Mouse (Mus musculus): Measurements from ENCODE around the gene Plvap.

The Plvap gene

DNA sequence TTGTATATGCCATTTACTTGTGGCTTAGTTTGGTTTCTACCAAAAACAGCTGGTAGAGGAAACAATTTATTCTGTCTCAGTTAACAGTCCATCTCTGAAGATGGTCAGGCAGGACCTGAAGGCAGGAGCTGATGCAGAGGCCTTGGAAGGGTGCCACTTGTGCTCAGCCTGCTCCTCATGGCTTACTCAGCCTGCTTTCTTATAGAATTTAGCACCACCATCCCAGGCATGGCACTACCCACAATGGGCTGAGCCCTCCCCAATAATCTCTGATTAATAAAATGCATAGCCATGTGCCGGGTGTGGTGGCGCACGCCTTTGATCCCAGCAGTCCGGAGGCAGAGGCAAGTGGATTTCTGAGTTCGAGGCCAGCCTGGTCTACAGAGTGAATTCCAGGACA, 45.4 kb downstream of the Plvap start:
- DNase-seq (ENCODE audit: low spot score in 2 of 2) = no peak

DNA sequence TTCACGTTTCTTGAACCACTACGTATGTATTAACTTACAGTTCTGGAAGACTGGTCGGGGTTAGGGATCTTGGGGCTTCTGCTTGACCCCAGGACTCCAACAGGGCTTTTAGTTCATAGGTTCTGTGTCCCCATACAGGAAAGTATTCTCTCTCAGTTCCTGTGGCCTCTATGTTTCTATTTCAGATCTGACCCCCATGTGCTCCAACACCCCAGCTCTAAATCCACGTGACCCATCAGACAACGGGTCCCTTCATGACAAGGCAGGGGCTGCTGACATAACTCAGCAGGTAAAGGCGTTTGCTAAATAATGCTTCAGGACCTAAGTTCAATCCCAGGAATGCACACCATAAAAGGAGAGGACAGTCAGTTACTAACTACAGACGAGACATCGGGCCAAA, 45.8 kb downstream of the Plvap start:
- no peak for DNase-seq (ENCODE audit: low spot score in 2 of 2)

DNA sequence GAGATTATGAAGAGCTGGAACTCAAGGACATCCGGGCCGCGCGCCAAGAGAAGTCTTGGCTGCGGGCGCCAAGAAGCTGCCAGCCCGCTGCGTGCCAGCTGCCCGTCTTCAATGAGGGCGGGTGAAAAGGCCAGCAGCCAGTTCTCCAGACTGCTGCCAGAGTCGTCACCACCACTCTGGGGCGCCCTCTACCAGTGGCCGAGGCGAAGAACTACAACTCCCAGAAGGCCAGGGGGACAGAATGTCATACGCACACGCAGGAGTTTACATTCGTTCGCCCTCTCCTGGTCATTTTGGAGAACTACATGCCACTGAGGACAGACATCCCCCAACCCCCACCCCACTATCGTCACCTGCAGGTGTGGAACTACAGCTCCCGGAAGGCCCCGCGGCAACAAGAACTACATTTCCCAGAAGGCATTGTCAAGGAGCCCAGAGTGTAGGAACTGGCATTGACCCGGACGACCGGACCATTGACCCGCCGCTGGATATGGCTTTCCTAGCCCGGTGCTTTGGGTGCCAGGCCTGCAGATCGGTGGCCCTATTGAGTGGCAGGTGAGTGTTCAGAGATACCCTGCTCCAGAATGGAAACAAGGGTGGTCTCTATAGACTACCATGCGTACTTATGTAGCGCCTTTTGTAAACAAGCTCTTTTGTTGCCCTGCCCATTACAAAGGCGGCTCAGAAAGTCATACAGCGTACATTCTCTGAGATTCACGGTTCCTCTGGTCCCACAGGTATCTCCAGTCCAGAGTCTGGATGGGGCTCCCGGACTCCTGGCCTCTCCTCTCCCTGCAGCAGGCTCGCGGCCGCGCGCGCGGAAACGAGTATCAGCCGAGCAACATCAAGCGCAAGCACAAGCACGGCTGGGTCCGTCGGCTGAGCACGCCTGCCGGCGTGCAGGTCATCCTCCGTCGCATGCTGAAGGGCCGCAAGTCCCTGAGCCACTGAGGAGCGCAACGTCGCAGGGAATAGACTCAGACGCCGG, 46.7 kb downstream of the Plvap start, which contains the start of gene Mrpl34:
Gene Mrpl34, plus strand, starts transcription at position 447 of the 988 bp plus-strand sequence.
- peak; percentile 97 to 98 for DNase-seq (ENCODE audit: low spot score in 2 of 2)

DNA sequence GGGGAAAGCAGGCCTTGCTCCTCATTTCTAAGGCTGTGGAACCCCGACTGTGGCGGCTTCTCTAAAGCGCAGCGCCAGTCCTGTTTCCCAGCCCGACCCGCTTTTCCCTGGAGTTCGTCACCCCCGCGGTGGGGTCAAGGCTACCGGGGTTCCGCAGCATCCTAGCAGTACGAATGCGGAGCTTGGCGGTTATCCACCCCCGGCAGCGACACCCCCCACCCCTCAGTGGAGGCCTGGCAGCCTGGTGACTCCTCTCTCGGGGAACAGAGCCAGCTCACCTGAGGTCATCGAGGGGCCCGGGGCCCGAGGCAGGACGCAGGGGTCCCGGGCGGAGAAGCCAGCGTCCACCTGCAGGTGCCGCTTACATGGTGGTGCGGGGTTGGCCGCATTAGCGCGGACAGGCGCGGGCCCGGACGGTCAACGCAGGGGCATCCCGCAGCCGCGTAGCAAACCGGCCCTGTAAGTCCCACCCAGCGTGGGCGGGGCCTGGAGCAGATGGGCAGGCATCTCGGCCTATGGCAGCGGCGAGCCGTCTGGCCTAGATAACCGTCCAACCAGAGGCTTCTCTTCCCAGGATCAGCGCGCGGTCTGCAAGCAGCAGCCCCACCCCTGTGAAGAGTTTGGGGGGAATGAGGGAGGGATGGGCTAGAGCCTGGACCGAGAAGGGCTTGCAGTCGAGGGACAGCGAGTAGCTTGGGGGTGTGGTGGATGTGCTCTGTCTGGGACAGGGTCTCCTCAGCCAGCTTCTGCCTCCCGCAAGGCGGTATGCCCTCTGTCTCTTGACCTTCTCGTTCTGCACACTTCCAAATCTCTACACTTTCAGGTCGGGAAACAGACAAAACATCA, 48.1 kb downstream of the Plvap start, which contains the start of gene Abhd8:
Gene Abhd8, minus strand, starts transcription at position 468 of the 846 bp plus-strand sequence.
- DNase-seq (ENCODE audit: low spot score in 2 of 2) = peak; percentile 95 to 96

DNA sequence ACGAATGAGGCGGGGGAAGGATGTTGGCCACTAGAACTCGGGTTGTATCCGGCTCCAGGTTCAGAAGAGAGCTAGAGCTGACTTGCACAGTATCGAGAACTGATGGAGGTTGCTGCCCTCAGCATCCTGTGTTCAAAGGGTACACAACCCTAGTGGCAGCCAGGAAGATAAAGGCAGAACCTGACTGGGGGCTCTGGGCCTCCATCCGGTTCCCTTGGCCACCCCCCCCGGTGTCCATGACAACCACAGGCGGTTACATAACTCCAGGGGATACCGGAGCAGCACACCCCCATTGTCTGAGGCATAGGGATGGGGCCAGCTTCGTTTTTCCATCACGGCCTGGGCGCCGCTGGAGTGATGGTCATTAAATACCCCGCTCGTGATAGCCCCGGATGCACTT, 48.8 kb downstream of the Plvap start:
- no peak for DNase-seq (ENCODE audit: low spot score in 2 of 2)

DNA sequence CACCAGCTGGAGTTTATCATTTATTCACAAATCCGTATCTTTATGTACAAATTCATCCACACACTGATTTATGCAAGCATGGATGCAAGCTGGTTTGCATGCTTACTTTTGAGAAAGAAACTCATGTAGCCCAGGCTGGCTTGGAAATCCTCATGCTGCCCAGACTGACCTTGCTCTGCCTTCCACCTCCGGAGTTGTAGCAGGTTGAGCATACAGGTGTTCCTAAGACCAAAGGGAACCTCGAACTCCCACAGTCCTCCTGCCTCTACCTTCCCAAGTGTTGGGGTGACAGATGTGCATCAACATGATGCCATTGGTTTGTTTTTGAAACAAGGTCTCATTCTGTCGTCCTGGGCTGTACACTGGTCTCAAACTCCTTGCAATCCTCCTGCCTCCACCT, 49.4 kb downstream of the Plvap start:
- no peak for DNase-seq (ENCODE audit: low spot score in 2 of 2)

DNA sequence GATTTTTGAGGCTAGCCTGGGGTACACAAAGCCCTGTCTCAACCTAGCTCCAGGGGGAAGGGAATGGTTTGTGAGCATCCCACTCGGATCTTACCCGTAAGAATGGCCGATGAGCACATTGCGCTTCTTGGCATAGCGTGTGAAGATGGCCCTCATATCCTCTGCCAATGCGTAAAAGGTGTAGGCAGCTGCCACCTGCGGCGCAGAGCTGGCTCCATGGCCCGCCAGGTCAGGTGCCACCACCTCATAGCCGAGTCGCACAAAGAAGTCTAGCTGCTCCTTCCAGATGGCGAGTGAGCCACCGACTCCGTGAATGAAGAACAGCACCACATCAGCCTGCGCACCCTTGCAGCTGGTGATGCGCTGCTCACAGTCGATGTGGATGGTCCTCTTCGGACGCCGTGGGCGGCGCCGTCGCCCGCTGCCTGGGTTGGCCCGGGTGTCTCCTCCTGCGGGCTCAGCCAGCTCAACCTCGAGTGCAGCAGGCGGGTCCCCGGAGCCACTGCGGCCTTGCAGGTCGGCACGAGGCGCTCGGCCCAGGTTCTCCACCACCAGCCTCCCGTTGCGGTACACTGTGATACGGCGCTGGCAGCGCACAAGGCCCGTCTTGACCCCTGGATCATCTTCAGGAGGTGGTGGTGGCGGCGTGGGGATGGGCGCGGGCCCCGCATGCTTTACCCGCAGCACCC, 50.3 kb downstream of the Plvap start:
- no peak for DNase-seq (ENCODE audit: low spot score in 2 of 2)

DNA sequence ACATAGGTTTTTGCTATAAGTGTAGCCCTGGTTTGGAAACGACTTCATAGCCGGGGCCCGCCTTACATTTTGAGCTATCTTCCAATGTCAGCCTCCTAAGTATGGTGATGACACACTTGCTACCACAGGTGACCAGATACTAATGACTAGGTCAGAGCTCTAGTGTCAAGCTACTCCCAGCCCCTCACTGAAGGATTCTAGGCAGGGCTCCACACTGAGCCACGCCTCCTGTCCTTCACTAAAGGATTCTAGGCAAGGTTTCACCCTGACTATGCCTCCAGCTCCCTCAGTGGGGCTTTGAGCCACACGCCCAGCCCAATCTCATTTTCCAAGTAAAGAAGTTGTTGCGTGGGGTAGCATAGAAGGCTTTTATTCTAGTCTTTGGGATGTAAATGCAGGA, 50.8 kb downstream of the Plvap start:
- no peak for DNase-seq (ENCODE audit: low spot score in 2 of 2)

DNA sequence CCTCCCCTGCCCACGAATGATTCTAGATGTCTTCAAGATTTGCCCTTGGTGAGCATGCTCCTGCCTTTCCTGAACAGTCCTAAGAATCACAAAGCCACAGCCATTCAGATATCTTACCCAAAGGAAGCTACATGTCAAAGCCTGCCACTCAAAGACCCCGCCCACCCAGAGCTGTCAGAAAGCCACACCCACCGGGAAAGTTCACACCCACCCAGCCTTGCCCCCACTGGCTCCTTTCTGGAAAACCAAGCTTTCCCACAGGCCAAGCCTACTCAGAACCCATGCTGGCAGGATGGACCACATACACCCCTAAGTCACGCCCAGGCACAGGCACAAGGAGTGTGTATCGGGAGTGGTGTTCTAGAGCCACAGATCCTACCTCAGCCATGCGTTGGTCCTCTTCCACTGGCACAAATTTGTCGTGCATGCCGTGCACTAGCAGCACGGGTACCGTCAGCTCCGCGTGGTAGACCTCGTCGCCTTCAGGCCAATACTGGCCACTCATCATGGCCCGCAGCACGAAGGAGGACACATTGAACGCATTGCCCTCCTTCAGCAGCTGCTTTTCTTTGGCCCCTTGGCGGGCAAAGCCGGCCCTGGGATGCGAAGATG, 53.8 kb downstream of the Plvap start:
- DNase-seq (ENCODE audit: low spot score in 2 of 2) = peak in 1 of 2 experiments; percentile 58

DNA sequence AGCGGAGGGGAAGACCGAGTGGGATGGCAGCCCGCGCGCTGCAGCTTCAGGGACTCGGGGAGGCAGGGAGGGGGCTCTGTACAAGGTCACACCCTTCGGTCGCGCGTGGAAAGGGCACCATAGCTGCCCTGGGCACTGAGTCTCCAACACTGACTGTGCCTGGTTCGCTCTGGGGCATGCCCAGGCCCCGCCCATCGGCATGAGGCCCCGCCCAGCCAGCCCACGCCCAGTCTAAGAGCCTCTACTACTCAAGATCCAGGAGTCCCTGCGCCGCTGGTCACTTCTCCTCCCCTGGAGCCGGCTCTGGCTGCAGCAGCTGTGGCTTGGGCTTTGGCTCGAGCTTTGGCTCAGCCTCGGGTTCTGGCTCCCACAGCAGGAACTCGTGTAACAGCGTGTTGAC, 54.6 kb downstream of the Plvap start:
- peak in 1 of 2 experiments; percentile 55 for DNase-seq (ENCODE audit: low spot score in 2 of 2)

DNA sequence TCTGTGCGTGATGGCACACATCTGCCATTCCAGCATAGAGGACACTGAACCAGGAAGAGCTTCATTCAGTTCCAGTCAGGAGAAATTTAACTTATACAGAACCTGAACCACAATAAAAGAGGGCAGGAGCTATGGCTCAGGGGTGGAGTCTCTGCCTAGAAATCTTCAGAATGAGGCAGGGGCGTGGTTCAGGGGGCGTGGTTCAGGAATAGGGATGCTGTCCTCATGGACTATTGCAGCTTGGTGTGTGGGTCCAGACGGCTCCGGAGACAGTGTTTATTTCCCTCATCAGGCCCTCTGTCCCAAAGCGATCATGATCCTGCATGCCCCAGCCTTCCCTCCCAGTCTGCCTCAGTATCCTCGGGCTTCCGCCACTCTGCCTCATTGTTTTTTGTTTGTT, 56.9 kb downstream of the Plvap start:
- DNase-seq (ENCODE audit: low spot score in 2 of 2) = peak in 1 of 2 experiments; percentile 53

DNA sequence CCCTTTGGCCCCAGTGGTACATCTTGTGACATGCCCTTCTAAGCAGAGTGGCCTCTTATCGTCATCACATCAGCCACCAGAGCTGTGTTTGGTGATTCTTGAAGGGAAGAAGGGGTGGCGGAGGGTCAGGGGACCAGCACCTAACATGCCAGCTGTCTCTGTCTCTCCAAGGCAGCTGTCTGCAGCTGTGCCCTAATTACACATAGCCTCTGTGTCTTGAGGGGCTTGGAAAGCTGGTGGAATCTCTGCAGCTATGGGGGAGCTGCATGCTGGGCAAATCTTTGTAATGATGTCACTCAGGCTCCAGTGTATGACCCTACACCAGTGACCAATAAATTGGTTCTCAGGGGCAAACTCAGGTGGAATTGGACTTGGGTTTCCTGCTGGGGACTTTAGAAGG, 58.9 kb downstream of the Plvap start:
- DNase-seq (ENCODE audit: low spot score in 2 of 2) = no peak

DNA sequence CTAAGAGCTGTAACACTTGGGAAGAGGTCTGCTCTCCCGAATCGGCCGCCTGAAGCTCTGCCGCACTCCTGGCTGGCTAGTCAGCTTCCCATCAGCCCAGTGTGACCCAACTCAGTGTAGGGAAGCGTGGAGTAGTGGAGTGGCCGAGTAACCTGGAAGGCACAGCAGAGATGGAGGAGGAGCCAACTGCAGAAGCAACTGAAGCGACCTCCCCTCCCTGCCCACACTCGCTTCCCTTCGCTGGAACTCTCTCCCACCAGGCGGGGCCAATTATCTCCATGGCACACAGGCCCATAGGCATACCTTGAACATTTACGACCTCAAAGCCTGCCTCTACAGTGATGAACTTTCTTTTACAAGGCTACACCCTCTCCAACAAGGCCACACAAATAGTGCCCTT, 59.8 kb downstream of the Plvap start:
- DNase-seq (ENCODE audit: low spot score in 2 of 2) = no peak

DNA sequence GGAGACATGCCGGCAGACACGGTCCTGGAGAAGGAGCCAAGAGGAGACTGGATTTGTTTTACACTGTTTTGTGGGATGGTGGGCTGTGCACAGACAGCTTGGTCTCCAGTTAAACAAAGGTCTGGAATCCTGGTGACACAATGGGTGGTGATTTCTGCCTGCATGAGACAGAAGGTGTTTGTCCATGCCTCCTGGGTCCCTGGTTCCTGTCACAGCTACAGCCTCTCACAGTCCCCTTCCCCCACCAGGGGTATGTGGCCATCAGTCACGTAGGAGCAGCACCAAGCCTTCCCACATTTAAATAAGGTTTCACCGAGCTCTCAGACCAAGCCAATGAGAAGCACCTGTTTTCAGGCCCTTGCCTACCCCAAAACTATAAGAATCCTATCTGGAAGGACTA, 60.2 kb downstream of the Plvap start:
- DNase-seq (ENCODE audit: low spot score in 2 of 2) = no peak
